Mouse (Mus musculus) gastrocnemius, postnatal 25 days (tissue): ENCODE measurements at regions not wholly inside any gene's neighbourhood (a gene's known extent, or its start where the extent isn't known, plus 50 kb on each side); places are given as distances from the start of the nearest gene placed in this dataset.
"Not testable (repeated sequence)": the region's sequence is repeated elsewhere in the genome, so short reads cannot be mapped to it uniquely, and the experiment has no call there.

Experiments
- DNase-seq: peaks from one replicate; pipeline ENCODE4 v3.0.0; 2022

DNA sequence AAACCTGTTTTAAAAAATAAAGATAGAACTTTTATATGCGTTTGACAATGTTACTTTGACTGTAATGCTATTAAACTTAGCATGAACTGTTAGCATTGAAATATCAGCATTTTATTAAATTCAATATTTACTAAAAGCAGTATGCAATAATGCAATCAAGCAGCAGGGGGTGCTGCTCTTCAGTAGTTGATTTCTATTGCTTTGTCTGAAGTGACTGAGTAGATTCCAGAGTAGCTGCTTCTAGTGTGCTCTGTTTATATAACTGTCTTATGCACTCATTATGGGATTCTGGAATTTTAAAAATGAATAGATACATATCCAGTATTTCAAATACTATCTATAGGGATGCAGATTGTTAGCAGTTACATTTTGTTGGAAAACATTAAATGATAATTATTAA lies 146.2 kb downstream of the Gm28710 start:
- DNase-seq, result no peak

DNA sequence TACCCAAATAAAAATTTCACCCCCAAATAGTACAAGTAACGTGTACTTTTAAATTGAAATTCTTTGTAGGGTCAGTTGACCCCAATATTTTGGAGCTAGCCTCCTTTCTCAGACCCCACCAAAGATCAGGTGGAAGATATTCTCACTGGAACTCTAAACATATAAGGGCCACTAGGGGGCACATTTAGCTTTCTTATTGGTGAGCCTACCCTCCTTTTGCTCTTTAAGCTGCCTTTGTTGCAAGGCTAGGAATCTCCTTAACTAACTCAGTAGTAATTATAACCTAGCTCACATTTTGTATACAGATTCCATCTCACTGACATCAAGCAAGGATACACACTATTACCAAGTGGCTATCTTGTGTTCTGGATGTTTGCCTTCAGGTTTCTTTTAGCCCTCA lies 155.8 kb downstream of the Gm28710 start:
- DNase-seq, result no peak

DNA sequence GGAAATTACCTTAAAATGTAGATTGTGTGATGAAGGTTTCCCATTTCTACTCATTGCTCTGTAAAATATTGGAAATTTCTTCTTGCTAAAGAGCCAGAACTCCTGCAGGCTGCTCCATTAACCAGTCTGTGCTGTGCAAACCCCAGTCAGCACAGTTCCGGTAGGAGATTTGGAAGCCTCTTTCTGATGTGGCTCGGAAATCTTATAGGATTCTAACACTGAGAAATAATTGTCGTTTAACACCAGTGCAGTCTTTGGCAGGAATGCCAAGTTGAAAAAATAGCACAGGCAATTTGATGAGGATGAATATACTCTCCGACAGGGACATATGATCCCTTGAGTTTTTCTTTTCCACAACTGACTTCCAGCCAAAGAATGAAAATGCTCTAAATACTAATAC lies 176.1 kb downstream of the Gm28710 start:
- DNase-seq, result no peak

DNA sequence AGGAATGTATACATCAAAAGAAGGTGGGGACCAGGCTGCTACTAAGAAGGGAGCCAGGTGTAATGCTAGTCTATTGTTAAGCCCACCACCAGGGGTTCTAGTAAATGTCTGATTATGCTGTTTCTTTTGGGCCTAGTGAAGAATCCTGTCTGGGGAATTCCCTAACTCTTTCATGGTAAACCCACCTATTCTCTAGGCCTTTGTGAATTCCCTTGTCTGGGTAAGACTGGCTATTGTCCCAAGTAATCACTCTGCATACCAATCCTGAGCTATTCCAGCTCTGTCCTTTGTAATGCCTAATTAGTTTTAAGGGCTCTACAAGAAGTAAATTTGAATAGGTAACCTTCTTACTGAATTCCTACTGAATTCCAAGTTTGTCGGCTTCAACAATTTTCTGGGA lies 177.2 kb downstream of the Gm28710 start:
- DNase-seq, result not testable (repeated sequence)

DNA sequence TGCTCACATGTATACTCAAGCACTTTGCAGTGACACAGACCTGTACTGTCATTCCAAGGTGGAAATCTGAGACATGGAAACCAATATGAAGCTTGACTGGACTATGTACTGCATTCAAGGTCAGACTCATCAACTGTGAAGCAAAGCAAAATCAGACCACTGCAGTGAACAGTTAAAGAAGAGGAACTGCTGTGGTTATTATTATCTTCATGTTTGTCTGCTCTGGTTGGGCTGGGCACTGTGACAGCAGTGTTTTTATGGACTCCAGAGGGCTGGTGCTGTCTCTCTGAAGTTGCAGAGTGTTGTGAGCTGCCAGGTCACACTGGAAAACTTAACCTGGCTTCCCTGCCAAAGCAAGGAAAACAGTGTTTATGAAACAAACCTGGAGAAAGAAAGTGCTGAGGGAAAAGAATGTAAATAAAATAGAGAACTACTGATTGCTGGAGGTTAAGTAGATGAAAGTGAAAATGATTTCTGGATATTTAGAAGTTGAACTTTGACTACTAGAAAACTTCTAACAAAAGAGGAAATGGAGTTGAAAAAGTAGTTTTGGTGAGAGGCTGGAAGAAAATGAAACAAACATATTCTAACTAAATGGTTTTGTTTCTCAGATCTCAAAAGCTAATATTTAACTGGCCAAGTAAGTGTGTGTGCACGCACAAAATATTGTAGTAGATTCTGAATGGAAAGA lies 181.7 kb downstream of the Gm28710 start:
- peak; percentile 7 for DNase-seq

DNA sequence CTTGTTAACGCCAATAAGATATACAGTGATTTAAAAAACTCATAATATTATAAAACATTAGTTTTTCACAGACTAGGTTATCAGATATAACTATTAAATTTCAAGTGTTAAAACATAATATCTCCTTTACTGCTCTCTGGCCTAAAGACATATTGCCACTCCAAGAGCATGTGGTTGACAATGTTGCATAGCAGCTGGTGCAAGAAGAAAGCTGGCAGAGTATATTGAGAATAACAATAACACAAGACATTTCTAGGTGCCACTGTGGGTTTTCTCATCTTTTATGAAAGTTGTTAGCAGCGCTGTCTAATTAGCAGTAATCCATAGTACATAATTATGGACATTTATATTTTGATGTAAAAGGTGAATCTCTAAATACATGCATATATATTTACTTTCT lies 184.4 kb downstream of the Gm28710 start:
- no peak for DNase-seq

DNA sequence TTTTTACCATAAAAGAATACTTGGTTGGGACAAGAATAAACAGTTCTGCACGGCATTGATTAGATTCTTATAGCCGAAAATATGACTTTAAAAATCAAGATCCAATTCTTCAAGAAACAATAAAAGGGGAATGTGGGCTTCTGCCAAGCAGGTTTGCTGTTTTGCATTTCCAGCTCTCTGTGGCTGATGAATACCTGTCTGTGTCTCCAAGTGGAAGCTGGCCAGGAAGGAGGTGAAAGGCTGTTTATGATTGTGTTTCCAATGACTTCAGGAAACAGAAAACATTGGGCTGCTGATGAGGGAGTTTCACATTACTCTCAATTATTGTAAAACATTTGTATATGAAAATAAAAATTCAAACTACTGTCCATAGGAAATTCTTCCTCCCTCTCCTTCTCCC lies 193.3 kb downstream of the Gm28710 start:
- no peak for DNase-seq

DNA sequence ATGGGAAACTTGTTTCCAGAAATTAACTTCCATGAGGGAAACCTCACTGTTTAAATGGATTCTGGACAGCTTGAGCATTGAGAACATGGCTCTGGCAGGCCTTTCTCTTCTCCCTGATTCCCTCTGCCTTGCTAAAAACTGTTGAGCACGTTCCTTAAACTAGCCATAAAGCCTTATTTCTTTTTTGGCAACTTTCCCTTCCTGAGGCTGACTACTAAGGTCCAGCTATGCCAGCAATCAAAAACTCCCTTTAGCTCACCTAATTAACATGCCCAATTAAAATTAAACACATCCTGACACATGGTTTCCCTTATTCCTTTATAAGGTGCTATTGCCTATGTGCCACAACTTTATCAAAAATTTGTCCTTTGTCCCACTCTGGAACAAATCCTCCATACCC lies 199.9 kb downstream of the Gm28710 start:
- DNase-seq, result no peak

DNA sequence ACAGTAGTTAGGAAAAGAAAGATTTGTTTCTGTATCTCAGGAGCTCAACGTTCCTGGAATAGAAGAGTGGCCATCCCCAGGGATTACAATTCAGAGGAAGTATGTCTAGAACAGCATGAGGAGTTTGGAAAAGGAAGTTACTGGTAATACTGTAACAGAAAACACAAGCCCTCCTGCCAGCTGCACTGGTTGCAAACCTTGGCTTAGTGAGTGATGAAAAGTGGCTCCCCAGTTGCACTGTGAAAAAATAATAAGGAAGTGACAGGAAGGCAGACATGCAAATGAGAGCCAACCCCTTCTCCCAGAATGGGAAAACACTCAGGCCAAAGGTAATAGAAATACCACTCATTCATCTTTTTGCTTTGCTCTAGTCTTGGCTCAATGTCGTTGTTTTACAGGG lies 207.6 kb downstream of the Gm28710 start:
- DNase-seq, result peak; percentile 9

DNA sequence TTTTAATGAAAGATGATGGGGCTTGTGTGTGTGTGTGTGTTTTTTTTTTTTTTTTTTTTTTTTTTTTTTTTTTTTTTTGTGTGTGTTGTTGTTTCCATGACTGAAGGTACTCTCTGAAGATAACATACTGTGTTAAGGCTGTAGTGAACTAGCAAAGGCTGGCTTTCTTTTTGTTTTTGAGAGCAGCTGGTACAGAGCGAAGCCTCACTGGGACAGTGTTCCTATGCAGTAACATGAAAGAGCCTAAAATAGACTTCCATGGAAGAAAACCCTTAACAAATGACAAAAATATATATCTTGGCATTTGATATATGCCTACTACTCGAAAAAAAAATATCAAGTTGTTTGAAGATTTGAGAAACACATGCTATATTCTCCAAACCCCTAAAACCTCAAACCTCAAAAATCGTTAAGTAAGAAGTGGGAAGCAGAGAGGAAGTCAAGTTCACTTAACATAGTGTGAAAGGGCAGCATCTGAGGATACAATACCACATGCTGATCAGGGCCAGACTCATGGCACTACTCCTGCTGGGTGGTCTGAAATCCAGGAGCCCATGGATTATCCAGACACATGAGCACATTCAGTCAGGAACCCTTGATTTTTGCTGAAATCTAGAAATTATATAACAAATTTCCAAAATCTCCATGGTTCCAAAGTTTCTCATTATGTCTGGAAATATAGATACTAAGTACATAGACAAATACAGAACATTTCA lies 215.4 kb downstream of the Gm28710 start:
- DNase-seq, result no peak

DNA sequence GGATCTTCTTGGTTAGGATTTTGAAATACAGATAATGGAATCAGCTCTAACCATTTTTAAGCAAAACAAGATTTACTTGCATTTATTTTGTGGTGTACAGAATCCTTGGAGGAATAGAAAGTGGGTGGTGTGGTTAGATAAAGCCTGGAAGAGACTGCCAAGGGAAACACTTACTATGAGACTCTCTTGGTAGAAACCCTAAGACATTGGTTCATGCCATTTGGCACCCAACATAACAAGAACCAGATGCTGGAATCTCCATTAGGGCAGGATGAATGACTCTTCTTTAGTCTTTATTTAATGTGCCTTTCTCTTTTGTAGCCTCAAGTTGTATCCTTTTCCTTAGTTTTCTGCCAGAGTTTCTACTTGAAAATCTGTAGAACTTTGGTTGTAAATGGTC lies 230.0 kb downstream of the Gm28710 start:
- no peak for DNase-seq

DNA sequence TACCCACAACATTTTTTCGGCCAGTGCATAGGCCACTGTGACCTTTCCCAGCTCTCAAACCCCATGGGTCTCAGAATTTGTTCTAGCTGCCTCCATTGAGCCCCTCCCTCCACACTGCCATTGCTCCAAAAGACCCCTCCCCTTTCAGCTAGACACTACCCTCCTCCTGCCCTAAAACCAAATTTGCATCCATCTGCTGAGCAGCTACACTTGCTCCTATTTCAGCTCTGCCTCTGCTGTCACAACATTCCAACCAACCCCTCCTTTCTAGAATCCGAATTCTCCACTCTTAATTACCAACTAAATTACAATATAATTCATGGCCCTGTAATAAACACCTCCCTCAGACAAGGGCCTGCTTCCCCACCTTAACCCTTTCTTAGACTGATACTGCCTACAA lies 262.3 kb downstream of the Gm28710 start:
- no peak for DNase-seq

DNA sequence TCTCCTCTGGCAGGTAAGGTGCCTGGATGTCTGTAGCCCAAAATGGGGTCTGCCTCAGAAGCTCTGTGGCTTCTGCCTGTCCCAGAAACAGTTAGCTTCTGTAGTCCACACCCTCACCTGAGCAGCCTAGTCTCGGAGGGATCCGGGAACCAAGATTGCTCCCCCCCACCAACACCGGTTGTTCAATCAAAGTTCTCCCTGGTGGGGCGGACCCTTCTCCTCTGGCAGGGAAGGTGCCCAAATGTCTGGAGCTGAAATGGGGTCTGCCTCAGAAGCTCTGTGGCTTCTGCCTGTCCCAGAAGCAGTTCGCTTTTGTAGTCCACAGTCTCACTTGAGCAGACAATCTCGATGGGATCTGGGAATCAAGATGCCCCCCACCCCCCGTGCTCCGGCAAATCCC lies 273.0 kb downstream of the Gm28710 start:
- DNase-seq, result no peak

DNA sequence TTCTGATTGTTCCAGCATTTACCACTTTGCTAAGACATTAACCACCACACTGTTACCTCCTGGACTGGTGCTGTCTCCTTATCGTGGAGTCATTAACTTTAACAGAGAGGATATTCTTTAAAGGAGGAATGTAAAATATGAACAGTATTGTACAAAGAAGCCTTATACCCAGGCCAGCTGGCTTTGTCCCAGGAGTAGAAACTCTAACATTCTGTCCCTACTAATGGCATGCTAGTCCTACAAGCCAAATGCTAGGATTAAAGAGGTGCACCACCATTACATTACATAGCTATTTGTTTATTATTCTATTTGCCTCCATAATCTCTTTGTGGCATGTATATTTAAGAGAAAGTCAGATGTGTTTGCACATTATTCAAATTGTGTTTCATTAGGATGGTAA lies 288.8 kb downstream of the Gm28710 start:
- no peak for DNase-seq

DNA sequence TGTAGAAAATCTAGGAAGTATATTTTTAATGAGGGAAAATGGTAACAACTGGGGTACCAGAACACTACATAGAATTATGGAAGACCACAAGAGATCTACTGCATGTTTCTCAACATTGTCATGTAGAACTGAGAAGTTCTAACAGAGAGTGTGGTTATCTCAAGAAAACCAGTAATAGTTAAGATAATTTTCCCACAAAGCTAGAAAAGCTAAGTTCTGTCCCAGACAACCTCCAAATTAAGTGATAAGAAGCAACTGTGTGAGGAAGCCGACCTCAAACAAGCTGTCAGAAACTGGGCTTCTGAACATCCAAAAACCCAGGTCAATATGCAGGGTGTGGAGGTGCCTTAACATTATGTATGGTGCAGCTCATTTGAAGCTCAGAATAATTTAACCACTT lies 261.4 kb upstream of the Speer4f2 start:
- DNase-seq, result no peak

DNA sequence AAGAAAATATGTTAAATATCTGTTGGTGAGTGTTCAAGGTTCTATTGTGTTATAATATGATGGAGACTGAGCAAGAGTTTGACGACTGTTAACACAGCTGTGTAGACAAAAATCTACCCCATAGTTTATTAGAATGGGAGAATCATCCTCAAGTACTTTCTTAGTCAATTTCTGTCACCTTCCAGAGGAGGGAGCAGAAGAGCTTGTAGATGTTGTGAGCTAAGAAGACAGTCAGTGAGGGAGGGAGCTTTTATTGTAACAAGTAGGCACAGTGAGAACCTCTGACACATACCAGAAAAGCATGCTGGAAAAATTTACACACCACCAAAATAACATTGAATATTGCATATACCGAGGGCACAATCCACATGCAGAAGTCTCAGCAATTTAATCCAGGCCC lies 261.0 kb upstream of the Speer4f2 start:
- DNase-seq, result no peak

DNA sequence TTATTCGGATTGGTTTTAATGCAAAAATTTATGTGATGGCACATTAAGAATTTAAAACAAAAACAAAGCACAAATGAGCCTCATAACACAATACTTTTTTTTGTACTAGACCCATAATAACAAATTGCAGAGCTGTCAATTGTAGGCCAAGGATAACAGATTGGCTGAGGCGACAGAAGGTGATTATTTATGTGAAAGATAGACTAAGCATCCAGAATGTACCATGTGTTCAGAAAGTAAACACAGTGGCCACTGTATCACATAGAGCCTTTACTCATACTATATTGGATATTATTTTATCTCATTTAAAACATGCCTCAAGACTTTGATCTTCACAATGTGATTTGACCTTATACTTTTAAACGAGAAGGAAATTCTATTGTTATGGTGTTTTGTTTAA lies 257.9 kb upstream of the Speer4f2 start:
- DNase-seq, result no peak

DNA sequence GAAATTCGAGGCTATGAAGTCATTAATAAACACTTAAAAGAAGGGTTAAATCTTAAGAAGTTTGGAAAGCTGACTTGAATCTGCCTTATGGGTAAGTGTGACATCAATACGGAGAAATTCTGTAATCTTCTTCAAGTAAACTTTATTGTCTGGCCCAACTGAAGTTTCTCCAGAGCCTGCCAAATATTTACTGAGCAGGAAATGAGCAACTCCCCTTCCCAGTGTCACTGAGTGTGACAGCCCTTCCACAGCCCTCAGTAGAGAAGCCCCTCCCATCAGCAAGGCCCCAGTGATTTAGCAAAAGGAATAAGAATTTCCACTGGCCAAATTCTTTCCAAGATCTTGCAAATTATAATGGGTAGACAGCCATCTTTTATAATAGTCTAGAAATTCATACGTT lies 256.9 kb upstream of the Speer4f2 start:
- DNase-seq, result peak; percentile 8

DNA sequence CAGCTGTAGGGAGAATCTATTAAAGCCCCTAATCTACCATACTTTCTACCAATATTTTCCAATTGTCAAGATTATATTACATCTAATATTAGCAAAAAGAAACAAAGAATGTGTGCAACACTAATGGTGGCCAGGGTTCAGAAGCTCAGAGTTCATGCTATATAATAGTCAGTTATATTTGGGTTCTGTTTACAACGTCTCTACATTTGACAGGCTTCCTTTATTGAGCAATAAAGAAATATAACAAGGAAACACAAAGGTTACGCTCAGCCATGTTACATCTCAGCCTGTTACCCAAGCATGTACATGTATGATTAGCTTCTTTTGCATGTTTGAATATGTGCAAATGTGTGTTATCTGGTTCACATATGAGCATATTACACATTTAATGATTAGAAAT lies 247.7 kb upstream of the Speer4f2 start:
- no peak for DNase-seq

DNA sequence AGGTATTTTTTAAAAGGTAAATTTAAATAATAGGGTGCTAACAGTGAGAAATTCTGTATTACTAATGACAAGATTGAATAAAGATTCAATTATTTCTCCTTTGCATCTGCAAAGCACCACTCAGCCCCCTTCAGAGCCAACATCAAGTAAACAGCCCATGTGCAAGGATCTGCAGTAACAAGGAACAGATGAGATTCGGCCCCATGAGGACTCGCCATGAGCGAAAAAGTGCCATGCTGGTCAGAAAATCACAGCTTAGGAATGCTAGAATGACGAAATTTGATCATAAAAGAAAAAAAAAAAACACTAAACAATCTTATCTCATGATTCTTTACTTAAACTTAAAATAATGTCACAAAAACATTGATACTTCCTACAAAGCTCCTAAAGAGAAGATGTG lies 245.5 kb upstream of the Speer4f2 start:
- no peak for DNase-seq

DNA sequence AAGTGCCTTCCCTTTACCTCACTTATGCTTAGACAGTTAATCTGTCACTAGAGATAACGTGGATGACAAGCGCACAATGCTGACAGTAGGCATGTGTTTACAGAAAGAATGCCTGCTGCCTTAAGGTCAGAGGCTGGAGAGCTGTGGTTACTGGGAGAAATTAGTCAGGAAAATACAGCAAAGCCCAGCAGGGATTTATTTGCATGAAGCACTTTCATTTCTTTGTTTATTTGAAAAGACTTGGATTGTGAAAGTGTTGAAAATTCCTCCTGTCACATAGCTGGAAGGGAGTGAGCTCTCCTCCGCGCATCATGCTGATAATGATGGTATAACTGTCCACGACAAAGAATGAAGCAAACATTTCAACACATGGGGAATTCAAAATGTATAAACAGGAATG lies 237.5 kb upstream of the Speer4f2 start:
- DNase-seq, result no peak

DNA sequence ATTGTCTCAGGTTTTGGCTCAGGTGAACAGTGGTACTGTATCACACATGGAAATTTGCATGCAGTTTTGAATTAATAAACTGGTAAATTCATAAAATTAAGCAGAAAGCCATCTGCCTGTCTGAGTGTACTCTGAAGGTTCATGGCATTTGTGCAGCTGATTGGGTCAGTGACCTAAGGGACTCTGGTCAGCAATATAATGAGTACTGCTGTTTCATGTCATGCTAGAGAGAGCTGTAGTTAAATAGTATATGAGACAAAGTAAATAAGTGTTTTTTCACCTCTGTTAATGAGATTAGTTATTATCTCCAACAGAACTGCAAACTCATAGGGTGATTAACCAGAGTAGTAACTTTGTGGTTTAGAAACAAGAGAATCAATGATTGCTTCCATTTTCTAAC lies 231.4 kb upstream of the Speer4f2 start:
- no peak for DNase-seq

DNA sequence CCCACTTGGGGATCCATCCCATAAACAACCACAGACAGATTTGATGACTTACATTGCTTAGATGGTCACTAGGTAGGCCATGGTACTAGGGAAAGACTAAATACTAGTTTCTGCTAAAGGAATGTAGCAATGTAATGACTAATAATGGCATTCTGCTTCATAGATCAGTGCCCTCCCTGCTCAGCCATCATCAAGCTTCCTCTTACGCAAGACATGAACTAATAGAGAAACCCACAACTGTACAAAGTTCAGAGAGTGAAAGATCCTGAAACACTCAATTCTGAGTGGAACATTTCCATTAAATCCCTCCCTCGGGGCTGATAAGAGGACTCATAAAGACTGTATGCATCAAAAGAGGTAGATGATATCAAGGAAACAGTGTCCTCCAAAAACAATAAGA lies 198.4 kb upstream of the Speer4f2 start:
- DNase-seq, result no peak

DNA sequence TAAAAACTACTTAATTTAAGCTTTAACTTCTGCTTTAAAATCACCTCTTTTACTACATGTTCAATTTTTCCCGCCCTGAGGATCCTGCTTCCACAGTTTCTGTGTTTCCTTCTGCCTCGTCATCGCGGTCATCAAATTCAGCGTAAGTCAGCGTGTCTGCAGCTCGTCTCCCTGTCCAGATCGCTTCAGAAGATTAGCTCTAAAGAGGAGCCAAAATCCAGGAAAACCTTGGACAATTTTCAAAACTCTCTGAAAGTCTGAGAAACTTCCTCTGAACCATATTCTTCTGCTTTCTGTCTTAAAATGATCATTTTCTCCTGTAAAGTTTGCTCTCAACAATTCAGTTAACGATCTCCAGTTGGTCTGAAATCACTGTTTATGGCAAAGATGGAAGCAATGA lies 196.2 kb upstream of the Speer4f2 start:
- no peak for DNase-seq
